Mouse (Mus musculus) G1E (cell line): ENCODE results near the gene Sv2b.

ENCODE experiments used
- CTCF ChIP-seq: IDR thresholded peaks from 2 replicates; pipeline ENCODE4 v1.5.1; 2012; ENCODE audit warnings: low read depth, low read length, inconsistent platforms, mixed read lengths
- GATA1 ChIP-seq: IDR thresholded peaks from 2 replicates; pipeline ENCODE4 v1.6.1; 2012; ENCODE audit warnings: borderline replicate concordance, low read length, inconsistent platforms, mixed read lengths
- GATA2 ChIP-seq: IDR thresholded peaks from 2 replicates; pipeline ENCODE4 v1.6.1; 2012; ENCODE audit warnings: low read depth, low read length, inconsistent platforms, borderline replicate concordance
- TAL1 ChIP-seq: conservative IDR thresholded peaks from 2 replicates; pipeline ENCODE4 v1.6.1; 2012; ENCODE audit warnings: low read depth, low read length, inconsistent platforms, mixed read lengths

DNA sequence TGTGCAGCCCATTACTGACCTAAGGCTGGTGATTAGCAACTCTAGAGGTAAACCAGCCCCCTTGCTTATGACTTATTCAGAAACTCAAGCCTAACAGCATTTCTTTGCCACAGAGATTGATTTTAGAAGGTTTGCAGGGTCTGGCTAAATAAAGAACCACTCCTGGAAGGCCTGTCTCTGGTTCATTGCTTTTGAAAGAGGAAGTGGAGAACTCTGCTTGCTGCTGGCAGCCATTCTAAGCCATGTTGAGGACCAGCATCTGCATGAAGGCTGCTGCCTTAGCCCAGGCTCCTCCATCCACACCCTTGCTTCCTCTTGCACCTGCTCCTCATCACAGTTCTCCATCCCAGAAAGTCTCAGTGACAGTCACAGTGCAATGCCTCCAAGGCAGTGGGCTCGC, 9.3 kb upstream of the Sv2b start:
- TF ChIP-seq CTCF (no peak), TAL1 (no peak), GATA1 (no peak), GATA2 (no peak)
